Mouse (Mus musculus) heart, postnatal 14 days (tissue): ENCODE results near the gene St8sia2. TPM values are rescaled to one million over a fixed set of nuclear protein-coding genes. Genes with fewer than 3 reads are reported as not detected.

Source experiments
- DNase-seq, 2 experiments: peaks; one replicate each; pipeline ENCODE4 v3.0.0; 2021 to 2022
- intact Hi-C: fragments of 180-260 bp; cut with DNase I; formaldehyde crosslinking; loops from one replicate; pipeline ENCODE4 v1.15.1; 2025
- total RNA-seq, 2 experiments: library from RNA; stranded (reverse); gene quantifications; 2 replicates each; pipeline ENCODE4 v1.2.3; 2021

St8sia2 gene
- total RNA-seq, 2 experiments from 2014 or later: 0.68 to 1.0 TPM

GRCm38 (mm10) chr7:73890891-73891610 is 122.4 kb downstream of the St8sia2 start:
- DNase-seq: no peak
- intact Hi-C loops: no loop called here

- intact Hi-C loops: no loop called here
- no peak for DNase-seq
These were observed 123.0 kb downstream of the St8sia2 start for GRCm38 (mm10) chr7:73890466-73890865.
